Mouse (Mus musculus): ENCODE measurements around the gene Gldc.

Gldc gene

GRCm38 (mm10) chr19:30105045-30105842 lies 70.0 kb downstream of the Gldc start:
- no peak for DNase-seq

DNA sequence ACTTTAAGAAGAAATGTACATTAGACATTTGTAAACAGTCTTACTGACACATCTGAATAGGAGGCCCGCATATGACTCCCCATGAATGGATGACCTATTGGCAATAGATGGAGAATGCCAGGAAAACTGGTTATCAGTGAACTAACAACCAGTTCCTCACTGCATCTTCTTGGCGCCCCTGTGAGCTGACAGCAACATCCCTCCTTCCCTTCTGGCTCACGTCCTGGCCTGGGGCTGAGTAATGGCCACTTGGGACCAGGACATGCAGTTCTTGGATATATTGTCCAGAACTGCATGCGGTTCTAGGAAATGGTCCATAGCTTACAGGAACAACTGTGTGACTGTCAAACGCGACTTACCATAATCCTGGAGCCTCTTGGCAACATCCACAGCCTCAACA lies 72.6 kb downstream of the Gldc start:
- DNase-seq = no peak

GRCm38 (mm10) chr19:30100571-30100970 lies 74.7 kb downstream of the Gldc start:
- DNase-seq = no peak

GRCm38 (mm10) chr19:30097039-30097438 lies 78.2 kb downstream of the Gldc start:
- no peak for DNase-seq

DNA sequence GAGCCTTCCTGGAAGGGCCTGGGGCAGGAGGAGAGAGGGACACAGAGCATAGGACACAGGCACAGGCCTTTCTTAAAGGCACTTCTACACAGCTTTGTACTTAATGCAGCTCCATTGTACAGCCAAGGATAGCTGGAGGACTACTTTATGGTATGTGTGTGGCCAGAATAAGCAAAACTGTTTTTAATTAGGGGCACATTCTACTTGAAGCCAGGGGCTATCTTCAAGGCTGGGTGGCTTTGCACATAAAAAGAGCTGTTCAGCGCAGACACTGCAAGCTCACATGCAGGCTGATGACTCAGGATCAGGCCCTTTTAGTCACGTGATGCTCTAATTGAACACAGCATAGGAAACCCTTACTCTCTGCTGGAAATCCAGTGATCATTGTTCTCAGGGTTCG lies 79.0 kb downstream of the Gldc start:
- DNase-seq = no peak

DNA sequence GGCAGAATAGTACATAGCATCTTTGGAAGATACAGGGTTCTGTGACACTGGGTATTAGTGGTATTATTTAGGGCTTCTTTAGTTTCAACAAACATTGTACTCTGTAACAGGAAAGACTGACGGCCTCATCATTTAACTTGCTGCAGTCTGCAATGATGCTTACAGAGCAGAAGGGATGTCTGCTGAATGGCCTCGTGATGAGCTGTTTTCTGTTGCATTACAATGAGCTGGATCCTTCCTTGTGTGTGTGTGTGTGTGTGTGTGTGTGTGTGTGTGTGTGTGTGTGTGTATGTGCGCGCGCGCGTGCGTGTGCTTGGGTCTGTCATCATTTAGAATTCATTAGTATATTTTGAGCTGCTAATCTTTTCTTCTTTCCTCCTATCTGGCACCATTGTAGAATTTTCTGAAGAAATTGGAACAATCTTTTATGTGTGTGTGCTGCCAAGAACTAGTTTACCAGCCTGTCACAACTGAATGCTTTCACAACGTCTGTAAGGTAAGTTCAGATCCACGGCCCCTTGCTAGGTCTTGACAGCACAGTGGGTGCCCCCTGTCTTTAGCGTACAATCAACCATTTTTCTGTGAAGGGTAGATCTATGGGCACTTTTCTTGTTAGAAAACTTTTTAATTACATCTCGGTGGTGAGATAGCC lies 83.5 kb downstream of the Gldc start:
- DNase-seq = no peak

GRCm38 (mm10) chr19:30090163-30090562 lies 85.1 kb downstream of the Gldc start:
- no peak for DNase-seq

GRCm38 (mm10) chr19:30065797-30066196 lies 109.4 kb downstream of the Gldc start:
- DNase-seq = no peak

DNA sequence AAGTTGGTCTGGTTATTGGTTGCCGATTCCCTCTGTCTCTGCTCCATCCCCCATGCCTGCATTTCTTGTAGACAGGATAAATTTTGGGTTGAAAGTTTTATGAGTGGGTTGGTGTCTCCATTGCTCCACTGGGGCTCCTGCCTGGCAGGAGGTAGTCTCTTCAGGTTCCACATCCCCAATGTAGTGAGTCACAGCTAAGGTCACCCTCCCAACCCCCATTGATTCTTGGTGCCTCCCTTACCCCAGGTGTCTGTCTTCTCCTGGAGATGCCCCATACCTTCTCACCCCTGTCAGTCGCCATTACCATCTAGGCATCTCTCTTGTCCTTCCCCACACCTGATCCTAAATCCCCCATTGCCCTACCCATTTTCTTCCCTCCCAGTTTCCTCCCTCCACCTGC lies 121.0 kb downstream of the Gldc start:
- no peak for DNase-seq

DNA sequence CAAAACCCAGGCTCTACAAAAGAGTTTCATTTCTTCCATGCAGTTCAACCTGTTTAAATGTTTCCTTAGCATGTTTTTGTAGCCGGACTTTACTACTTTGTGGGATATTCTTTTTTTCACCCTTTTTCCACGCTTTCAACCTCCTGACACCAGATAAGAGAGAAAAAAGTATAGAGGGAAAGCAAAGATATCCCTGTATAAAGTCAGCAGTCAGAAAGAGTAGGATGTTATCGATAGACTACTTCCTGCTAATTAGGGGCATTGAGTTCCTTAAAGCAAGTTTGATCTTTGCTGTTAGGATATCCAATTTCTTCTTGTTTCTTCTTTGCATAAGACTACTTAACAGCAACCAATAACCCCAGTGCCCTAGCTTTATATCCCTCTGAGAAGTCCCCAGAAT lies 123.8 kb downstream of the Gldc start:
- no peak for DNase-seq

DNA sequence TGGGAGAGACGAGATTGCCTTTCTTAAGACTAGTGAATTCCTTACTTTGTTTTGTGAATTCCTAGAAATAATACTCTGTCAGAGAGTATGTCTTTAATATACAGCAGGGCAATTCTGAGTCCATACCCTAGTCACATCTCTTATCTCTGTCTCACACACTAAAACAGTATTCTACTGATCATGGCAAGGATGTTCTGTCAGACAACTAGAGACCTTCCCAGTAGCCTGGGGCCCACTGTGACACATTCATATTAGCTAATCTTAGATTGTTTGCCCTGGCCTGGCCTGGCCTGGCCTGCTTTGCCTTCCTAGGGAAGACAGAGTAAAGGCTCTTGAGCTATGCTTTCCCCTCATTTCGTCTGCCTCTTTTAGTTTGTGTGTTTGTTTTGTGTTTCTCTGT lies 124.6 kb downstream of the Gldc start:
- no peak for DNase-seq
